Mouse (Mus musculus): ENCODE results near the gene Suv39h1. TPM values are rescaled to one million over a fixed set of nuclear protein-coding genes. Genes with fewer than 3 reads are reported as not detected.

The Suv39h1 gene
- total RNA-seq (2012; rRNA removed) = 103 and 104 TPM in 2 replicates
- polyA plus RNA-seq (2012; ENCODE audit: insufficient read depth in 1 of 2, insufficient read length in 2 of 2, low read depth in 1 of 2, low replicate concordance in 2 of 2, missing spikeins in 1 of 2) = 100 to 1,000 TPM; 122 to 129 TPM

DNA sequence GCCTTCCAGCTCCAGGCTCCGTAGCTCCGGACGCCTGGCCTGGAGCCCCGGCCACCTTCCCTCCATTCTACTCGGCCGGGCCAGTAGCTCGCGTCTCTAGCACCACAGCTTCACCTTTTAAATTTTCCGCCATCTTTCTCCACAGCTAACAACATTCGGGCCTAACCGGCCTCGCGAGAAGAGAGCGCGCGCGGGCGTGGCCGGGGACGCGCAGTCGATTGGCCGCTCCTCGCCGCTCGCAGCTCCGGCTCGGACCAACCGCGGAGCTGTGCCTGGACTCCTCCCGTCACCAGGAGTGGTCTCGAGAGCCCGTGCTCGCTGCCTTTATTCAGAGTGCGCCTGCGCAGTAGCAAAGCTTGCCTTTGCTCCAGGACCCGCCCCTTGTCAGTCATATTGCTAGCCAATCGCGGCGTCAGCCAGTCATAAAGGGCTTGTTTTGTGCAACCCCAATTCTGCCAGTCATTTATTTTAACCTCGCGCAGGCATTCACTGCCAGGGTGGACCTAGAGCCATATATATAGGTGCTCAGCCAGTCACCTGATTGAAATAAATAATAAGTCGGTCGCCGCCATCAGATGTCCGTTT lies at the start of gene Suv39h1:
Suv39h1 (minus strand) TSS at position 331 of the 585 bp plus-strand sequence.
- Histone ChIP-seq H3K79me2 (ENCODE audit: control insufficient read depth, insufficient read depth, low read length, poor library complexity) (peaks cover 39% of the 10 kb centered on the region), H3K4me1 (ENCODE audit: control insufficient read depth in 1 of 2, insufficient read depth in 2 of 2, low read length in 2 of 2) (peaks cover 11 to 23% of the 10 kb centered on the region in 2 experiments), H3K9me3 (replicated peaks; ENCODE audit: insufficient read depth, low read length) (no peaks in the 10 kb centered on the region), H3K9ac (ENCODE audit: control insufficient read depth, low read depth, low read length, poor library complexity, severe bottlenecking) (peak within 1 kb of the TSS; percentile 98), H3K27ac (ENCODE audit: control insufficient read depth, low read depth, low read length) (peak within 1 kb of the TSS; percentile 88), H3K36me3 (ENCODE audit: control insufficient read depth in 1 of 2, insufficient read depth in 2 of 2, low read length in 2 of 2) (peaks cover 12 to 41% of the 10 kb centered on the region in 2 experiments), H3K27me3 (ENCODE audit: control insufficient read depth in 1 of 2, insufficient read depth in 2 of 2, low read length in 2 of 2) (no peaks in the 10 kb centered on the region), H3K4me3 (ENCODE audit: control insufficient read depth in 1 of 2, insufficient read depth in 1 of 2, low read depth in 2 of 2, low read length in 2 of 2) (peak within 1 kb of the TSS; percentile 82 to 98)
- 0 out of 2 replicates have a peak, but pooled peaks have one; percentile 60 for TF ChIP-seq MXI1 (IDR thresholded peaks at IDR 0.05; ENCODE audit: low read depth, low read length)
- TF ChIP-seq ELF1 (IDR thresholded peaks at IDR 0.05; ENCODE audit: low read depth, low read length) = 0 out of 2 replicates have a peak, but pooled peaks have one; percentile 9
- TF ChIP-seq MAX (IDR thresholded peaks at IDR 0.05; ENCODE audit: low read length) = peak; percentile 15
- TF ChIP-seq MYC (IDR thresholded peaks at IDR 0.05; ENCODE audit: low read depth, low read length) = no peak
- TF ChIP-seq ETS1 (IDR thresholded peaks at IDR 0.05; ENCODE audit: low read depth, low read length) = peak; percentile 18
- TF ChIP-seq ZMIZ1 (IDR thresholded peaks at IDR 0.05; ENCODE audit: low read depth, low read length) = peak; percentile 95
- TF ChIP-seq SIN3A (IDR thresholded peaks at IDR 0.05; ENCODE audit: low read length) = peak; percentile 61; the same call in 1 of the 2 replicates
- TF ChIP-seq POLR2A (IDR thresholded peaks at IDR 0.05; ENCODE audit: control insufficient read depth in 1 of 2, insufficient read depth in 1 of 2, low read depth in 1 of 2, low read length in 2 of 2, poor library complexity in 1 of 2) = peak; percentile 57 to 87
- TF ChIP-seq NRF1 (IDR thresholded peaks at IDR 0.05; ENCODE audit: insufficient read depth, low read depth, low read length, poor library complexity, severe bottlenecking) = peak; percentile 77
- TF ChIP-seq E2F4 (IDR thresholded peaks at IDR 0.05; ENCODE audit: borderline replicate concordance, low read depth, low read length) = 0 out of 2 replicates have a peak, but pooled peaks have one; percentile 27
- peak; percentile 92 for TF ChIP-seq TBP (IDR thresholded peaks at IDR 0.05; ENCODE audit: low read depth, low read length)
- TF ChIP-seq USF1 (IDR thresholded peaks at IDR 0.05; ENCODE audit: low read depth, low read length) = peak; percentile 55; the same call in 1 of the 2 replicates
- TF ChIP-seq TCF12 (IDR thresholded peaks at IDR 0.05; ENCODE audit: low read depth, low read length) = peak; percentile 38; the same call in 1 of the 2 replicates
- TF ChIP-seq EP300 (IDR thresholded peaks at IDR 0.05; ENCODE audit: low read depth in 1 of 2, low read length in 2 of 2) = no peak
- TF ChIP-seq ZNF384 (IDR thresholded peaks at IDR 0.05; ENCODE audit: low read depth, low read length) = no peak
- no peak for TF ChIP-seq RAD21 (IDR thresholded peaks at IDR 0.05; ENCODE audit: low read depth, low read length)
- TF ChIP-seq NELFE (IDR thresholded peaks at IDR 0.05; ENCODE audit: low read depth, low read length) = peak; percentile 81
- no peak for TF ChIP-seq SMC3 (IDR thresholded peaks at IDR 0.05; ENCODE audit: low read depth, low read length)
- TF ChIP-seq MAZ (IDR thresholded peaks at IDR 0.05; ENCODE audit: low read depth, low read length) = 0 out of 2 replicates have a peak, but pooled peaks have one; percentile 10
- TF ChIP-seq CHD2 (IDR thresholded peaks at IDR 0.05; ENCODE audit: low read length) = peak; percentile 95
- TF ChIP-seq HCFC1 (IDR thresholded peaks at IDR 0.05; ENCODE audit: low read depth, low read length) = peak; percentile 80
- TF ChIP-seq KAT2A (conservative IDR thresholded peaks at IDR 0.05; ENCODE audit: low read depth, low read length) = no peak; the same call in 1 of the 2 replicates
- peak; percentile 92 for TF ChIP-seq POLR2AphosphoS2 (IDR thresholded peaks at IDR 0.05; ENCODE audit: low read length)
- TF ChIP-seq CTCF (IDR thresholded peaks at IDR 0.05 in 2 of 3, conservative IDR thresholded peaks at IDR 0.05 in 1 of 3; ENCODE audit: control insufficient read depth in 1 of 3, insufficient read depth in 1 of 3, low read depth in 2 of 3, low read length in 3 of 3, poor library complexity in 1 of 3, severe bottlenecking in 1 of 3) = no peak
- DNase-seq (ENCODE audit: low read depth, low spot score) = peak; percentile 99

Measured in MEL (cell line).